Comparison of ENCODE assay signal across 11 mouse cellular contexts in genomic region chr14:25579597-25579996, GRCm38 (mm10).
DNase-seq lines count a peak whose midpoint lies in the region; ATAC-seq and TF ChIP-seq lines count a peak whose summit lies in the region.
"Had no signal": no experiment of that assay in that cellular context is flagged by ENCODE, and none has a peak within 500 bp of the region (broad histone marks: within the 10 kb centered on the region; RNA-seq: fewer than 3 reads in every experiment).

No protein-coding gene starts in this region.

- peaks cover 76% of the 10 kb centered on the region for H3K4me1 ChIP-seq in neural tube, embryonic 13.5 days (replicated peaks)
- 0 out of 2 replicates have a peak, but pooled peaks cover 13% of the 10 kb centered on the region for H3K4me1 ChIP-seq in hindbrain, postnatal 0 days (ENCODE audit: insufficient read depth, low read length)

- peak; percentile 92 for DNase-seq in heart, adult 11 months
- DNase-seq in heart, adult 8-10 months (ENCODE audit: low spot score), result no peak
- no peak for DNase-seq in neural tube, embryonic 10.5 days (ENCODE audit: extremely low spot score, low spot score)
- no peak for DNase-seq in hindbrain, postnatal 0 days (ENCODE audit: low spot score)
- no peak for DNase-seq in cerebellum, postnatal 4 days (ENCODE audit: low spot score in 2 of 2)
- DNase-seq: thymus, postnatal 36 days had no signal

- no peak overlapping the region for H3K4me3 ChIP-seq in neural tube, embryonic 13.5 days
- H3K4me3 ChIP-seq in hindbrain, postnatal 0 days (ENCODE audit: low read length), result no peak overlapping the region
- H3K4me3 ChIP-seq: embryonic facial prominence, embryonic 15.5 days had no signal

- peak overlapping the region; percentile 19; the same call in 1 of the 2 replicates for H3K9ac ChIP-seq in neural tube, embryonic 13.5 days
- H3K9ac ChIP-seq in hindbrain, postnatal 0 days (replicated peaks; ENCODE audit: low read length), result no peak overlapping the region
- H3K9ac ChIP-seq: embryonic facial prominence, embryonic 15.5 days; liver, embryonic 14.5 days had no signal

- WGBS in neural tube, embryonic 13.5 days, result 82% methylated on average over 7 of the region's 7 CpGs
- 75% methylated on average over 7 of the region's 7 CpGs for WGBS in hindbrain, postnatal 0 days

- no peak overlapping the region for H3K4me2 ChIP-seq in neural tube, embryonic 13.5 days
- H3K4me2 ChIP-seq in hindbrain, postnatal 0 days (ENCODE audit: low read depth, low read length), result no peak overlapping the region
- H3K4me2 ChIP-seq: embryonic facial prominence, embryonic 15.5 days had no signal

- ATAC-seq in neural tube, embryonic 13.5 days (ENCODE audit: low read depth), result no peak
- no peak for ATAC-seq in hindbrain, postnatal 0 days
- no peak for ATAC-seq in erythroblast, adult 5-6 weeks (replicated peaks; ENCODE audit: low FRiP score, poor library complexity, severe bottlenecking)

- peak overlapping the region; percentile 62 for H3K27ac ChIP-seq in neural tube, embryonic 13.5 days (replicated peaks)
- 0 out of 2 replicates have a peak overlapping the region, but pooled peaks have one; percentile 11 for H3K27ac ChIP-seq in hindbrain, postnatal 0 days
- H3K27ac ChIP-seq: embryonic facial prominence, embryonic 15.5 days; kidney, postnatal 0 days; liver, embryonic 14.5 days had no signal

- H3K27me3 ChIP-seq in neural tube, embryonic 13.5 days, result no peaks in the 10 kb centered on the region
- no peaks in the 10 kb centered on the region for H3K27me3 ChIP-seq in hindbrain, postnatal 0 days (ENCODE audit: insufficient read depth, low read length)
- H3K27me3 ChIP-seq: embryonic facial prominence, embryonic 15.5 days had no signal

- H3K36me3 ChIP-seq in neural tube, embryonic 13.5 days, result peaks cover 83% of the 10 kb centered on the region
- peaks cover 29% of the 10 kb centered on the region for H3K36me3 ChIP-seq in hindbrain, postnatal 0 days (ENCODE audit: insufficient read depth, low read length)

- no peaks in the 10 kb centered on the region for H3K9me3 ChIP-seq in neural tube, embryonic 13.5 days
- no peaks in the 10 kb centered on the region for H3K9me3 ChIP-seq in hindbrain, postnatal 0 days (ENCODE audit: low read length)
- H3K9me3 ChIP-seq: embryonic facial prominence, embryonic 15.5 days had no signal

- no peak for TF ChIP-seq CTCF in hindbrain, postnatal 0 days (IDR thresholded peaks at IDR 0.05; ENCODE audit: low read depth)
